Mouse (Mus musculus) thymus, adult 2 months (tissue): ENCODE measurements at regions not wholly inside any gene's neighbourhood (a gene's known extent, or its start where the extent isn't known, plus 50 kb on each side); places are given as distances from the start of the nearest gene placed in this dataset.

Source experiments
- CTCF ChIP-seq: fragments of 200-500 bp; IDR thresholded peaks from 2 replicates; pipeline ENCODE4 v1.5.1; 2012; ENCODE audit warnings: mild to moderate bottlenecking, control low read depth, low read length, moderate library complexity, borderline replicate concordance; ENCODE audit not compliant: control insufficient read depth, poor library complexity, insufficient read depth; ENCODE audit errors: extremely low read depth
- POLR2A ChIP-seq: fragments of 200-500 bp; IDR thresholded peaks from 2 replicates; pipeline ENCODE4 v1.6.1; 2012; ENCODE audit warnings: mild to moderate bottlenecking, low read length, control low read depth, moderate library complexity; ENCODE audit not compliant: control insufficient read depth, poor library complexity, insufficient read depth; ENCODE audit errors: extremely low read depth

DNA sequence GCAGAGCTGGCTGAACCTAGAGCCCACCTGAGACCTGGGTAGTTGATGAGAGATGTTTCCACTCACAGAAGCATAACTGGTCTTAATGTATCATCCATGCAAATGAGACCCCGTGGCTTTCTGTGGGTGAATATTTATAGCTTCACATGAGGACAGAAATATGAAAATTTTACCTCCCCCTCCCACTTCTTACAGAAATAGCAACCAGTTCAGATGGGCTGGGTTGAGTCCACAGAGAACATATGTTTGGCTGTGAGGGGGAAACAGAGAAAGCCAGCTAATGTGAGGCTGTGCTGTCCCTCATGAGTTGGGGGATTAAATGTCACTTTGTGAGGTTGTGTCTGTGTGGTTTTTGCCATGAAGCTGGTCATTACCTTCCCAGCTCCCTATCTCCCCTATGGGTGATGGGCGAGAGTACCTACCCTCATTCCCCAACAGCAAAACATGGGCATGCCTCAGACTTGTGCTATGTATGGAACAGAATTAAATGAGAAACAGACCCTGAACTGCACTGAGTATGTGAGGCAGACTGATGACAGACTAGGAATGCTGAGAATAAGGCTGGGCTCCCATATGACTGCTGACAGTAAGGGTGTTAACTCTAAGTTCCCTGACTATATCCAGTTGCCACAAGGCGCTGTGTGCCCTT is 178.7 kb upstream of the 1810046K07Rik start:
- no peak for TF ChIP-seq CTCF
- no peak for TF ChIP-seq POLR2A
